Mouse (Mus musculus): ENCODE measurements around the gene H3f3a.

Gene H3f3a

GRCm38 (mm10) chr1:180781250-180781649 is 32.5 kb downstream of the H3f3a start:
- DNase-seq, result peak; percentile 60 to 79

DNA sequence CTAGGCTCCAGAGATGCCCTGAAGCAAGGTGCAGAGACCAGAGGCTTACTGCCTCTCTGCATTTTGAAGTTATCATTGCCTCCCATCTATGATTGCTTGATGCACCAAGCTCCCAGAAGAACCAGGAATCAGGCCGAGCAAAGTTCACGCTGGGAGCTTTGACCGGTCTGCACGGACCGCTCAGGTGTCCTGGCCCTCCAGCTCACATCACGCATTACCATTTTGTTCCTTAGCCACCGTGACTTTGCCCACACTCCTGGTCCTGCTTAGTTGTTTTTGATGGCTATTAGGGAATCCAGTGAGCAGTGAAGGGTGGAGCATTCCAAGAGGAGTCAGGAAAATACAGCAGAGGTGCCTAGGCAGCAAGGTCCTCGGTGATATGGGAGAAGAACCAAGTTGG is 33.5 kb downstream of the H3f3a start:
- peak; percentile 30 to 68 for DNase-seq

- DNase-seq, result no peak
Observed at GRCm38 (mm10) chr1:180778941-180779340, 34.8 kb downstream of the H3f3a start.

DNA sequence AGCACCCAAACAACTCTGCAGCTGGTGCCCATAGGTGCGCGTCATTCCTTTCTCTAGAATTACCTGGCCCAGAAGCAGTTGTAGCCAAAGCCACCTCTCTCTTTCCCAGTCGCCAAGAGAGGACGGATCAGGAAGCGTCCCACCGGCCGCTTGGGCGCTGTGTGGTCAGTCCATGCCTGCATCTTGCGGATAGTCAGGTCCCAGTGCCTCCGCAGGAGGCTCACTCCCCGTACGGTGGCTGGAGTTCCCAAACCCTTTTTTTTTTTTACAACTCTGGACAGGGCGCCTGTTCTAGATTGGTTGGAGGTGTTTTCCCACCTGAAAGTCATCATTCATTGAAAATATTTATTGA is 35.4 kb downstream of the H3f3a start:
- DNase-seq, result no peak

- peak; percentile 90 to 93 for DNase-seq
Observed at GRCm38 (mm10) chr1:180777660-180778402, 35.9 kb downstream of the H3f3a start.

- no peak for DNase-seq
Observed at GRCm38 (mm10) chr1:180777289-180777659, 36.5 kb downstream of the H3f3a start.

- no peak for DNase-seq
Observed at GRCm38 (mm10) chr1:180776494-180776893, 37.2 kb downstream of the H3f3a start.

- DNase-seq, result no peak
Observed at GRCm38 (mm10) chr1:180775849-180776493, 37.8 kb downstream of the H3f3a start.

GRCm38 (mm10) chr1:180775317-180775716 is 38.4 kb downstream of the H3f3a start:
- DNase-seq, result no peak

DNA sequence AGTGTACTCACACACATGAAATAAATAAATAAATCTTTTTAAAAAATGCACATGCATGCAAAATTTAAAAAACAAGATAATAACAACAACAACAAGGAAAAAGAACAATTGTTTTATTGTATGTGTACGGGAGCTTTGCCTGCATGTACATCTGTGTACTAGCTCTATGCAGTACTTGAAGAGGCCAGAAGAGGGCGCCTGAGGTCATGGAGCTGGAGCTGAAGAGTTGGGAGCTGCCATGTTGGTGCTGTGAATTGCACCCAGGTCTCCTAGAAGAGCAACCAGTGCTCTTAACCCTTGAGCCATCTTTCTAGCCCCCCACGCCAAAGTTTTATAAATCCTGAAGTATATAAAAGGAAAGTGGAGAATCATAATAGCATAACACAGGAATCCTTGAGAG is 39.1 kb downstream of the H3f3a start:
- DNase-seq, result peak in 1 of 2 experiments; percentile 70

GRCm38 (mm10) chr1:180772291-180772690 is 41.5 kb downstream of the H3f3a start:
- no peak for DNase-seq

DNA sequence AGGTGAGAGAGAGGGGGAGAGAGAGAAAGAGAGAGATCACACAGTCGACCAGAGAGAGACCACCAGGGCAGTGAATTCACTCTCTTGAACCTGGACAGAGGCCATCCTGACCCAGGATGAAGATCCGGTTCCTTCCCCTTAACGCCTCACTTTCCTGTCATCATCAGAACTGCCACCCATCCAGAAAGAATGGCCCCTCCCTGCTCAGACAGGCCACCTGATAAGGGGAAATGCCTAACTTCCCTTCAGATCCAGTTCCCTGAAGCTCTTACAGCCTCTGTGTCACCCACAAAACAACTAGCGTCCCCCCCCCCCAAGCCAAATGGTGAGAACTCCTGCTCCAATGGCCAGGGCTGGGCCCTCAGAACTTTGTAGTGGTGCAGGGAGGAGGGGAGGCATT is 42.0 kb downstream of the H3f3a start:
- DNase-seq, result no peak

DNA sequence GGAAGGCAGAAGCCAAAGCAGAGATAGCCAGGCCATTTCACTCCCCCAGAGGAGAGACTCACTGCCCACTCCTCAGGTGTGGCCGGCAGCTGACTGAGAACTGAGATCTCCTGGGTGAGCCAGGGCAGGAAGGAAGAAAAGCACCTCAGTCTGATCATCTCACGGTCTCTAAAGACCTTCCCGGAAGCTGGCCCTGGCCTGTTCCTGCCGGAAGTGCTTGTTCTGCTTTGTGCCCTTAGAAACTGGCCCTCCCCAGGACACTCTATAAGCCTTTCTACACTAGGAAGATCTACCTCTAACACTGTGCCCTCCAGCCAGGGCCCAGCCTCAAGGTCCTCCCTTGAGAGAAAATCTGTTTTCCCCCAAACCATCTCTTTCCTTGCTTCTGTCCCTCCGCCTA is 42.4 kb downstream of the H3f3a start:
- no peak for DNase-seq

- peak; percentile 59 to 90 for DNase-seq
Observed at GRCm38 (mm10) chr1:180768334-180769168, 45.2 kb downstream of the H3f3a start.

DNA sequence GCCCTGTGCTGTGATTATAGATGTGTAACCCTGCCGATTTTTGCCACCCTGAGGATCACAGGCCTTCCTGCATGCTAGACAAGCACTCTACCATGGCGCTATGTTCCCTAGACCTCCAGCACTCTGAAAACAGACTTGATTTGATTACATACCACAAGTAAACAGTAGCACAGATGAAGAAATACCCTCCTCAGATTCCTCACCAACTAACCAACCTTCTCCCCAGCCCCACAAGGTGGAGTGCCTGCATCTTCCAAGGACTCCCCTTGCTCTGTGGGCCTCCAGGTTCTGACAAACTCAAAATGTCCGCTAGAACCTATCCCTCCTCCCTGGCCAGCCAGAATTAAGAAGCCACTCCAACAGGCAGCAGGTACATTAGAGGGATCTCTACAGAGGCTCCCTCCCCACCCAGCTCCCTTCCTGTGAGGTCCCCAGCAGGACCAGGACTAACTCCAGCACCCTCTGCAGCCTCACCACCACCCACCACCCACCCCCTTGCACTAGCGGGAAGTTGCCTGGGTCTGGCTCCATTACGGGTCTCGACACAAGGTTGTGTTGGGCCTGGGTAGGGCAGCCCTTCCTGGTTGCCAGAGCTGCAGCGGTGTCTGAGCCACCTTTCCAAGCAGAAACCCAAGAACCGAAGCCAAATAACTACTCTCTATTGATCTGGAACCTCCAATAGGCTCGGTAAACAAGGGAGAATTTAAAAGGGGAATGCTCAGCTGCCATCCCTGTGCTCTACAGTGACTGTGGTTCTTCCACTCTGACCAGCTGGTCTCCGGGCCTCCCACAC is 46.0 kb downstream of the H3f3a start:
- peak in 1 of 2 experiments; percentile 36 for DNase-seq

DNA sequence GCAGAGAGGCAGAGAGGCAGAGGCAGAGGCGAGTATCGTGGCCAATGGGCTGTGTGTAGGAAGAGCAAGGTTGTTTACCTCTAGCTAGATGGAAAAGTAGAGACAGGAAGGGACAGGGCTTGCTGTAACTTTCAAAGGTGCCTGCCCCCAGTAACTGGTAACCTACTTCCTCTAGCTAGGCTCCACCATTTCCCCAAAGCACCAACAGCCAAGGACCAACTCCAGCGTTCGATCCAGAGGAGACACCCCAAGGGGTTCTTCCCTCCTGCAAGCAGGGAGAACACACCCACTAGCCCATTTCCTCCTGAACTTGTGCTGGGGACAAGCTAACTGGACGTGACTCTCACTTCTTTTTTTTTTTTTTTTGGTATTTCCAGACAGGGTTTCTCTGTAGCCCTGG is 47.2 kb downstream of the H3f3a start:
- no peak for DNase-seq

- no peak for DNase-seq
Observed at GRCm38 (mm10) chr1:180765393-180765792, 48.4 kb downstream of the H3f3a start.

- peak; percentile 89 to 92 for DNase-seq
Observed at GRCm38 (mm10) chr1:180763828-180764227, 49.9 kb downstream of the H3f3a start.

- no peak for DNase-seq
Observed at GRCm38 (mm10) chr1:180763307-180763706, 50.4 kb downstream of the H3f3a start.

DNA sequence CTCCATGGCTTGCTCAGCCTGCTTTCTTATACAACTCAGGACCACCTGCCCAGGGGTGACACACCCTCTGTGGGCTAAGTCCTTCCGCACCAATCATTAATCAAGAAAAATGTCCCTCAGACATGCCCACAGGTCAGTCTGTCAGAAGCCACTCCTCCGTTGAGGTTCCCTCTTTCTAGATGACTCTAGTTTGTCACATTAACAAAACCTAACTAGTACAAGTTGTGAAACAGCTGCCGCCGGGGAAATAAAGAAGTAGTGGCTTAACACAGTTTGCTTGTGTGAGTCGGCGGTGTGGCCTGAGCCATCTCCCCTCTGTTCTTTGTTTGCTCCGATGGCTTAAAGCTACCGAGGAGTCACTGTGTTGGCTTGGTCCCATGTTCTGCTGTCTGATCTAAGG is 51.1 kb downstream of the H3f3a start:
- no peak for DNase-seq

DNA sequence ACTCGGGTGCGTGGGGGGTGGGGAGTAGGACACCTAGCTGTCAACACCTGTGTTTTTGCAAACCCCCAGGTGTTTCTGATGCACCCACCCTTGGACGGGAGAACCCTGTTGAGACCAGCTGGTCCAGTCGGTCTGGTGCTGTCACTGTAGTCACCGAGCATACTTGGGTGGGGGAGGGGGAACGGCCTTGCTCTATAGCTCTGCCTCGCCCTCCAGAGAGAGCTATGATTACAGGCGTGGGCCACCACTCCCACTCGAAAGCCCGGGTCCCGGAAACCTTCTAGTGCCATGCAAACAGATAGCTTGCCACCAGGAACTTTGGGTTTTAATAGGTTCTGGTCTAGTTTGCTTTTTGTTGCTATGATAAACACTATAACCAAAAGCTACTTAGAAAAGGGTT is 51.6 kb downstream of the H3f3a start:
- no peak for DNase-seq

- peak; percentile 60 to 63 for DNase-seq
Observed at GRCm38 (mm10) chr1:180757956-180758520, 55.7 kb downstream of the H3f3a start.
